Mouse (Mus musculus): Measurements from ENCODE around the gene Gm10037. TPM values are rescaled to one million over a fixed set of nuclear protein-coding genes. Genes with fewer than 3 reads are reported as not detected.
A peak's percentile ranks its signal among the peaks of the same experiment; 100 is the strongest.
"Not testable (repeated sequence)": the region's sequence is repeated elsewhere in the genome, so short reads cannot be mapped to it uniquely, and the experiment has no call there.

Gm10037 gene
- polyA plus RNA-seq (2011; ENCODE audit: insufficient read depth, insufficient read length, low replicate concordance, missing spikeins) = 10.4 TPM in 1 of 2 replicates, not detected in the other

- 2% methylated on average over 14 of the region's 14 CpGs for WGBS
- H3K4me3 ChIP-seq (replicated peaks; ENCODE audit: control insufficient read depth, low read depth, low read length) = peak within 1 kb of the TSS; percentile 82
- no peak within 1 kb of the TSS for H3K27ac ChIP-seq (ENCODE audit: control insufficient read depth, insufficient read depth, low read depth, low read length, poor library complexity)
- no peaks in the 10 kb centered on the region; the same call in 1 of the 2 replicates for H3K4me1 ChIP-seq (ENCODE audit: control insufficient read depth, insufficient read depth, low read length)
- TF ChIP-seq POLR2A (IDR thresholded peaks at IDR 0.05; ENCODE audit: borderline replicate concordance, control insufficient read depth, low read depth, low read length) (no peak), CTCF (IDR thresholded peaks at IDR 0.05; ENCODE audit: control insufficient read depth, insufficient read depth, low read length) (no peak)
These were observed at the start of gene Gm10037 for GRCm38 (mm10) chr13:67830911-67831336. Gene Gm10037, plus strand, starts transcription at chr13:67831106.

GRCm38 (mm10) chr13:67791921-67792455, 38.9 kb upstream of the Gm10037 start:
- Histone ChIP-seq H3K4me3 (replicated peaks; ENCODE audit: control insufficient read depth, low read depth, low read length) (no peak overlapping the region), H3K27ac (ENCODE audit: control insufficient read depth, insufficient read depth, low read depth, low read length, poor library complexity) (no peak overlapping the region), H3K4me1 (ENCODE audit: control insufficient read depth, insufficient read depth, low read length) (no peaks in the 10 kb centered on the region)
- WGBS = 81% methylated on average over 10 of the region's 10 CpGs
- TF ChIP-seq POLR2A (IDR thresholded peaks at IDR 0.05; ENCODE audit: borderline replicate concordance, control insufficient read depth, low read depth, low read length) = no peak
- no peak for TF ChIP-seq CTCF (IDR thresholded peaks at IDR 0.05; ENCODE audit: control insufficient read depth, insufficient read depth, low read length)

DNA sequence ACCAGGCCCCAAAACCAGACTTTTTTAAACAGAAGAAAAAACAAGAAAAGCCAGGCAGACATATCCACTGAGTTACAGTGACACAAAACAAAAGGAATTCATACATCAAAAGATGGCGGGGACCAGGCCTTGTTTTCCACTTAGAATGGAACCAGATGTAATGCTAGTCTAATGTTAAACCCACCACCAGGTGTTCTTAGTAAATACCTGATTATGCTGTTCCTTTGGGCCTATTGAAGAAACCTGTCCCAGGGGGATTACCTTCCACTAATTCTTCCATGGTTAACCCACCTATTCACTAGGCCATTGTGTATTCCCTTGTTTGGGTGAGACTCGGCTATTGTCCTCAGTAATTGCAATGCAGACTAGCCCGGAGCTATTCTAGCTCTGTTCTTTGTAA, 32.3 kb upstream of the Gm10037 start:
- H3K4me3 ChIP-seq (replicated peaks; ENCODE audit: control insufficient read depth, low read depth, low read length) = no peak overlapping the region
- H3K4me1 ChIP-seq (ENCODE audit: control insufficient read depth, insufficient read depth, low read length) = no peaks in the 10 kb centered on the region
- 80% methylated on average over 3 of the region's 3 CpGs for WGBS
- TF ChIP-seq CTCF (IDR thresholded peaks at IDR 0.05; ENCODE audit: control insufficient read depth, insufficient read depth, low read length) (no peak), POLR2A (IDR thresholded peaks at IDR 0.05; ENCODE audit: borderline replicate concordance, control insufficient read depth, low read depth, low read length) (no peak)
- H3K27ac ChIP-seq (ENCODE audit: control insufficient read depth, insufficient read depth, low read depth, low read length, poor library complexity) = no peak overlapping the region

- not testable (repeated sequence) for H3K4me1 ChIP-seq (ENCODE audit: control insufficient read depth, insufficient read depth, low read length); H3K4me3 ChIP-seq (replicated peaks; ENCODE audit: control insufficient read depth, low read depth, low read length); H3K27ac ChIP-seq (ENCODE audit: control insufficient read depth, insufficient read depth, low read depth, low read length, poor library complexity)
- WGBS = 84% methylated on average over 3 of the region's 3 CpGs
These were observed 31.8 kb upstream of the Gm10037 start for GRCm38 (mm10) chr13:67799151-67799550.

GRCm38 (mm10) chr13:67811651-67812210, 19.2 kb upstream of the Gm10037 start:
- Histone ChIP-seq H3K4me3 (replicated peaks; ENCODE audit: control insufficient read depth, low read depth, low read length) (no peak overlapping the region), H3K27ac (ENCODE audit: control insufficient read depth, insufficient read depth, low read depth, low read length, poor library complexity) (no peak overlapping the region), H3K4me1 (ENCODE audit: control insufficient read depth, insufficient read depth, low read length) (peaks cover 1% of the 10 kb centered on the region; the same call in 1 of the 2 replicates)
- TF ChIP-seq CTCF (IDR thresholded peaks at IDR 0.05; ENCODE audit: control insufficient read depth, insufficient read depth, low read length) = no peak
- TF ChIP-seq POLR2A (IDR thresholded peaks at IDR 0.05; ENCODE audit: borderline replicate concordance, control insufficient read depth, low read depth, low read length) = no peak
- WGBS = 45% methylated on average over 1 of the region's 1 CpGs

DNA sequence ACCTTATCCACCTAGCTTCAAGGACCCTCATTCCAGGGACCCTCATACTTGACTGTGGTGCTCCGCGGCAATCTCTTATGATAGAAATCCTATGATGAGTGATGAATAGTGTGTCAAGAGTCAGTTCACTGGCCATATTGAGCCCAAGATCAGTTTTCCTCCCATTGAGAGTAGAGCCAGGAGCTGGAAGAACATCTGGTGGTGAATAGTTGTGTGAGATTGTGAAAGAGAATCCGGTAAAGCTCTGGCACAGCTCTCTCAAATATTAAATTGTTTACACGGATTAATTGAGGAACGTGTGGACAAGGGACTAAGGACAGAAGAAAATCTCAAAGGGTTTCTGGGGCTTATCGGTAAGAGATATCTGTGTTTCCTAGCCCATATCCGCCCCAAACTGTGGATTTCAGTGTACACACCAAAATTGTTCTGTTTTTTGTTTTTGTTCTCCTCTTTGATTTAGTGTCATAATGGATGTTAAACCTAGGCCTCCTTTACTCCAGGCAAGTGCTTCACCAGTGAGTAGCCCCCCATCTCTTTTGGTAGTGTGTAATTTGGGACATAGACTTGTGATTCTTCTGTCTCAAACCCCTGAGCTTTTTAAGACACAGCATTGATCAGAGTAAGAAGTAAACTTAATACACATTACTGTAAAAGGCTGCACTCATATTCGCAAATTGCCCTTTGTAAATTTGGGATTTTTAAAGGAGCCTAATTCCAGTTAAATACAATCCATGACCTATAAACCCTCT, 17.8 kb upstream of the Gm10037 start:
- H3K4me1 ChIP-seq (ENCODE audit: control insufficient read depth, insufficient read depth, low read length) = peaks cover 1% of the 10 kb centered on the region; the same call in 1 of the 2 replicates
- H3K4me3 ChIP-seq (replicated peaks; ENCODE audit: control insufficient read depth, low read depth, low read length) = no peak overlapping the region
- TF ChIP-seq POLR2A (IDR thresholded peaks at IDR 0.05; ENCODE audit: borderline replicate concordance, control insufficient read depth, low read depth, low read length) = no peak
- no peak for TF ChIP-seq CTCF (IDR thresholded peaks at IDR 0.05; ENCODE audit: control insufficient read depth, insufficient read depth, low read length)
- 77% methylated on average over 8 of the region's 8 CpGs for WGBS
- H3K27ac ChIP-seq (ENCODE audit: control insufficient read depth, insufficient read depth, low read depth, low read length, poor library complexity) = no peak overlapping the region

- TF ChIP-seq CTCF (IDR thresholded peaks at IDR 0.05; ENCODE audit: control insufficient read depth, insufficient read depth, low read length) (no peak), POLR2A (IDR thresholded peaks at IDR 0.05; ENCODE audit: borderline replicate concordance, control insufficient read depth, low read depth, low read length) (no peak)
- Histone ChIP-seq H3K4me1 (ENCODE audit: control insufficient read depth, insufficient read depth, low read length) (peaks cover 1% of the 10 kb centered on the region; the same call in 1 of the 2 replicates), H3K27ac (ENCODE audit: control insufficient read depth, insufficient read depth, low read depth, low read length, poor library complexity) (peak within 1 kb of the TSS; percentile 56), H3K4me3 (replicated peaks; ENCODE audit: control insufficient read depth, low read depth, low read length) (peak within 1 kb of the TSS; percentile 98)
- 3% methylated on average over 31 of the region's 31 CpGs for WGBS
These were observed 16.9 kb upstream of the Gm10037 start, which contains the start of gene Zfp273 for GRCm38 (mm10) chr13:67813710-67814660. Gene Zfp273, plus strand, starts transcription at chr13:67813740.
